Mouse (Mus musculus) hindbrain, embryonic 14.5 days (tissue): ENCODE results near the gene Cenpa. TPM values are rescaled to one million over a fixed set of nuclear protein-coding genes. Genes with fewer than 3 reads are reported as not detected.

ENCODE experiments used
- ATAC-seq: fragments of 200-750 bp; cut with Nextera tagmentation; 2 replicates; pipeline ENCODE4 v1.8.0; 2017; ENCODE audit warnings: moderate number of reproducible peaks, mild to moderate bottlenecking, moderate TSS enrichment, moderate library complexity; ENCODE audit not compliant: low FRiP score
- DNase-seq: peaks from one replicate; pipeline ENCODE4 v3.0.0-alpha.2; 2015; ENCODE audit warnings: low spot score
- H3K27ac ChIP-seq: fragments of 300-500 bp; sonication (generic); 2 replicates; pipeline ENCODE4 v1.5.1; 2014; ENCODE audit warnings: mild to moderate bottlenecking, moderate library complexity
- H3K27me3 ChIP-seq: fragments of 300-500 bp; sonication (generic); 2 replicates; pipeline ENCODE4 v1.6.1; 2014; ENCODE audit warnings: mild to moderate bottlenecking, low read length, mixed read lengths; ENCODE audit not compliant: control insufficient read depth, insufficient read depth
- H3K36me3 ChIP-seq: fragments of 300-500 bp; sonication (generic); replicated peaks from 2 replicates; pipeline ENCODE4 v1.6.1; 2014; ENCODE audit not compliant: control insufficient read depth, insufficient read depth
- H3K4me1 ChIP-seq: fragments of 300-500 bp; sonication (generic); replicated peaks from 2 replicates; pipeline ENCODE4 v1.6.1; 2014; ENCODE audit warnings: antibody characterized with exemption, low read length, mixed read lengths; ENCODE audit not compliant: control insufficient read depth, insufficient read depth
- H3K4me2 ChIP-seq: fragments of 300-500 bp; sonication (generic); replicated peaks from 2 replicates; pipeline ENCODE4 v1.6.1; 2014; ENCODE audit warnings: mild to moderate bottlenecking, moderate library complexity
- H3K4me3 ChIP-seq: fragments of 300-500 bp; sonication (generic); replicated peaks from 2 replicates; pipeline ENCODE4 v1.5.1; 2014; ENCODE audit warnings: mild to moderate bottlenecking, low read length
- H3K9ac ChIP-seq: fragments of 300-500 bp; sonication (generic); 2 replicates; pipeline ENCODE4 v1.6.1; 2014
- H3K9me3 ChIP-seq: fragments of 300-500 bp; sonication (generic); 2 replicates; pipeline ENCODE4 v1.6.1; 2016; ENCODE audit warnings: low read length; ENCODE audit not compliant: control insufficient read depth
- WGBS: fragments of 180-500 bp; shearing (Covaris S2); extraction: QIAGEN DNeasy Blood & Tissue Kit; methylation state at CpG from one replicate; pipeline ENCODE4 v1.1.7; 2014; 5-methylcytosine and 5-hydroxymethylcytosine counted together
- polyA plus RNA-seq: library from polyadenylated mRNA; unstranded; fragments of >200 nt; fragmentation: Nextera tagmentation; extraction: Ambion mirVana; gene quantifications from 2 replicates; pipeline ENCODE4 v1.2.1, GENCODE M21; 2014

The Cenpa gene
- polyA plus RNA-seq, 1 experiment from 2014 or later, result 41.0 TPM

GRCm38 (mm10) chr5:30622841-30623185, 43.8 kb upstream of the Cenpa start:
- H3K27me3 ChIP-seq, result peaks cover 35% of the 10 kb centered on the region
- peak overlapping the region; percentile 31 for H3K4me3 ChIP-seq
- H3K36me3 ChIP-seq, result no peaks in the 10 kb centered on the region
- 4% methylated on average over 10 of the region's 10 CpGs for WGBS
- peaks cover 13% of the 10 kb centered on the region for H3K4me1 ChIP-seq
- H3K4me2 ChIP-seq, result peak overlapping the region; percentile 66
- ATAC-seq (no peak; the same call in 1 of the 2 replicates), DNase-seq (no peak)
- H3K9me3 ChIP-seq, result no peaks in the 10 kb centered on the region
- H3K27ac ChIP-seq, result no peak overlapping the region
- peak overlapping the region; percentile 52 for H3K9ac ChIP-seq

GRCm38 (mm10) chr5:30623380-30623779, 43.2 kb upstream of the Cenpa start:
- no peak overlapping the region for H3K4me2 ChIP-seq
- peaks cover 13% of the 10 kb centered on the region for H3K4me1 ChIP-seq
- WGBS, result 60% methylated on average over 2 of the region's 2 CpGs
- H3K9ac ChIP-seq, result no peak overlapping the region
- ATAC-seq (no peak), DNase-seq (no peak)
- no peak overlapping the region for H3K4me3 ChIP-seq
- H3K27me3 ChIP-seq, result peaks cover 35% of the 10 kb centered on the region
- no peaks in the 10 kb centered on the region for H3K36me3 ChIP-seq
- no peaks in the 10 kb centered on the region for H3K9me3 ChIP-seq
- no peak overlapping the region for H3K27ac ChIP-seq

- DNase-seq, result no peak
- no peak for ATAC-seq
- peaks cover 13% of the 10 kb centered on the region for H3K4me1 ChIP-seq
- no peak overlapping the region for H3K4me2 ChIP-seq
- peaks cover 35% of the 10 kb centered on the region for H3K27me3 ChIP-seq
- no peak overlapping the region for H3K9ac ChIP-seq
- no peaks in the 10 kb centered on the region for H3K9me3 ChIP-seq
- no peaks in the 10 kb centered on the region for H3K36me3 ChIP-seq
- no peak overlapping the region for H3K27ac ChIP-seq
- H3K4me3 ChIP-seq, result no peak overlapping the region
- 39% methylated on average over 1 of the region's 1 CpGs for WGBS
Measured at GRCm38 (mm10) chr5:30624311-30624710, 42.3 kb upstream of the Cenpa start.

GRCm38 (mm10) chr5:30624908-30625307, 41.7 kb upstream of the Cenpa start:
- Histone ChIP-seq H3K4me1 (peaks cover 13% of the 10 kb centered on the region), H3K4me3 (no peak overlapping the region), H3K4me2 (no peak overlapping the region), H3K9me3 (no peaks in the 10 kb centered on the region), H3K27me3 (peaks cover 35% of the 10 kb centered on the region), H3K9ac (no peak overlapping the region), H3K27ac (no peak overlapping the region), H3K36me3 (no peaks in the 10 kb centered on the region)
- ATAC-seq (no peak), DNase-seq (no peak)
- WGBS, result 41% methylated on average over 4 of the region's 4 CpGs

- H3K4me3 ChIP-seq, result no peak overlapping the region
- ATAC-seq (no peak), DNase-seq (no peak)
- H3K36me3 ChIP-seq, result no peaks in the 10 kb centered on the region
- 72% methylated on average over 3 of the region's 3 CpGs for WGBS
- H3K9ac ChIP-seq, result no peak overlapping the region
- no peak overlapping the region for H3K27ac ChIP-seq
- H3K9me3 ChIP-seq, result no peaks in the 10 kb centered on the region
- H3K4me2 ChIP-seq, result no peak overlapping the region
- peaks cover 33% of the 10 kb centered on the region for H3K27me3 ChIP-seq
- peaks cover 13% of the 10 kb centered on the region for H3K4me1 ChIP-seq
Measured at GRCm38 (mm10) chr5:30625379-30625778, 41.2 kb upstream of the Cenpa start.

- Histone ChIP-seq H3K27me3 (peaks cover 21% of the 10 kb centered on the region), H3K4me2 (no peak overlapping the region), H3K9me3 (no peaks in the 10 kb centered on the region), H3K27ac (no peak overlapping the region), H3K4me1 (peaks cover 13% of the 10 kb centered on the region), H3K4me3 (no peak overlapping the region), H3K9ac (no peak overlapping the region), H3K36me3 (no peaks in the 10 kb centered on the region)
- ATAC-seq (no peak), DNase-seq (no peak)
- WGBS, result 82% methylated on average over 8 of the region's 8 CpGs
Measured at GRCm38 (mm10) chr5:30626331-30627105, 40.1 kb upstream of the Cenpa start.

GRCm38 (mm10) chr5:30628511-30628910, 38.1 kb upstream of the Cenpa start:
- H3K9ac ChIP-seq, result no peak overlapping the region
- DNase-seq (no peak), ATAC-seq (no peak)
- no peaks in the 10 kb centered on the region for H3K36me3 ChIP-seq
- no peak overlapping the region for H3K27ac ChIP-seq
- no peak overlapping the region for H3K4me2 ChIP-seq
- 0 out of 2 replicates have a peak, but pooled peaks cover 1% of the 10 kb centered on the region for H3K27me3 ChIP-seq
- H3K4me3 ChIP-seq, result no peak overlapping the region
- no peaks in the 10 kb centered on the region for H3K9me3 ChIP-seq
- 81% methylated on average over 3 of the region's 3 CpGs for WGBS
- no peaks in the 10 kb centered on the region for H3K4me1 ChIP-seq

- no peaks in the 10 kb centered on the region for H3K36me3 ChIP-seq
- H3K9me3 ChIP-seq, result no peaks in the 10 kb centered on the region
- H3K4me2 ChIP-seq, result no peak overlapping the region
- no peak overlapping the region for H3K4me3 ChIP-seq
- DNase-seq, result no peak
- 71% methylated on average over 6 of the region's 6 CpGs for WGBS
- no peaks in the 10 kb centered on the region for H3K4me1 ChIP-seq
- ATAC-seq, result no peak
- no peak overlapping the region for H3K27ac ChIP-seq
- H3K27me3 ChIP-seq, result no peaks in the 10 kb centered on the region
- no peak overlapping the region for H3K9ac ChIP-seq
Measured at GRCm38 (mm10) chr5:30630401-30630800, 36.2 kb upstream of the Cenpa start.

GRCm38 (mm10) chr5:30632134-30632533, 34.4 kb upstream of the Cenpa start:
- 73% methylated on average over 1 of the region's 1 CpGs for WGBS
- H3K4me3 ChIP-seq, result no peak overlapping the region
- ATAC-seq, result no peak
- H3K9me3 ChIP-seq, result no peaks in the 10 kb centered on the region
- H3K9ac ChIP-seq, result no peak overlapping the region
- H3K4me2 ChIP-seq, result no peak overlapping the region
- H3K36me3 ChIP-seq, result no peaks in the 10 kb centered on the region
- H3K27me3 ChIP-seq, result no peaks in the 10 kb centered on the region
- H3K27ac ChIP-seq, result no peak overlapping the region
- no peaks in the 10 kb centered on the region for H3K4me1 ChIP-seq
- DNase-seq, result no peak

GRCm38 (mm10) chr5:30636994-30637393, 29.6 kb upstream of the Cenpa start:
- H3K9me3 ChIP-seq, result no peaks in the 10 kb centered on the region
- H3K27ac ChIP-seq, result no peak overlapping the region
- no peak overlapping the region for H3K4me2 ChIP-seq
- ATAC-seq, result no peak
- DNase-seq, result no peak
- WGBS, result 58% methylated on average over 7 of the region's 7 CpGs
- H3K4me1 ChIP-seq, result no peaks in the 10 kb centered on the region
- no peaks in the 10 kb centered on the region for H3K27me3 ChIP-seq
- H3K36me3 ChIP-seq, result no peaks in the 10 kb centered on the region
- no peak overlapping the region for H3K9ac ChIP-seq
- no peak overlapping the region for H3K4me3 ChIP-seq
